Mouse (Mus musculus) c-Kit-negative CD71-positive TER-119-positive erythroid progenitor cells, embryonic 14.5 days (primary cell): ENCODE results near the gene Pde4d.

ENCODE experiments used
- DNase-seq: peaks from one replicate; pipeline ENCODE4 v3.0.0-alpha.2; 2013; ENCODE audit warnings: low read depth, low spot score

Gene Pde4d

DNA sequence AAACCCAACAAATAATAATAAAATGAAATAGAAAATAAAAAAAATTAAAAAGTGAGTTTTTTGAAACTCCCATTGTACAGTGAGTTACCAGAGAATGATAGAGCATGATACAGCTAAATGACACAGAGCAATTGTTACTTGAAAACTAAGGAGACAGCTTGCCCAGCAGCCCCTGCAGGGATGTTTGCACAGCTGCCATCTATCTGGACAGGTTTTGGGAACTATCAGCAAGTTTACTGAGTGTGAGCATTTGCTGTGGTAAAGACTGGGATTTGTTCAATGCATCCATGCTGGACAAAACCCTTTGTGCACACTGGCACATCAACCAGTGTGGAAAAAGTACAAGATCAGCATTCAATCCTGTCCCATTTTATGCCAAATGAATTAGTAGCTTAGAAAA is 843.3 kb downstream of the Pde4d start:
- DNase-seq, result no peak

DNA sequence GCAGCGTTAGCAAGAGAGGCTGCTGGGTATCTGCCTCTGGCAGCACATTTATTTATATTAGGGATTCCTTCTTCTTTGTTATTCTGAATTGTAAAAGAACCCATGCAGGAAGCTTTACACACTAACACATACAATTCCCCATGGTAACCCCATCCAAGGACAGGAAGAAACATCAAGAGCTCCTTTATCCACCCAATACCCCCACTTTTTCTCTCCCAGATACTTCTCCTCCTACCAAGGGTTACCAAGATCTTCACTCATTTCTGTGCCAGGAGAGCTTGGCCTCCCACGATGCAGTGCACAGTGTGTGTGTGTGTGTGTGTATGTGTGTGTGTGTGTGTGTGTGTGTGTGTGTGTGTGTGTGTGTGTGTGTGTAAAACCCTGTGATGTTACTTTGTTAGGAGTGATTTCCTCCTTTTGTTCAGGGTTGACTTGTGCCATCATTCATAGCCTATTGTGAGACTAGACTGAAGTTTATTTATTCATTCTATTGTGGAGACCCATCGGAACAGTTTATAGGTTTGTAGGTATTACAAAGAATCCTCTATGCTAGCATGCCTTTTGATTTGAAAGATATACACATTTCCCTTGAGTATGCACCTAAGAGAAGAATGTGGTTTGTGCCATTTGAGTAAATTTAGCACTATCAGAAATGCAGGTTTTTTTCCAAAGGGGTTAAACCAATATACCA is 846.7 kb downstream of the Pde4d start:
- no peak for DNase-seq

DNA sequence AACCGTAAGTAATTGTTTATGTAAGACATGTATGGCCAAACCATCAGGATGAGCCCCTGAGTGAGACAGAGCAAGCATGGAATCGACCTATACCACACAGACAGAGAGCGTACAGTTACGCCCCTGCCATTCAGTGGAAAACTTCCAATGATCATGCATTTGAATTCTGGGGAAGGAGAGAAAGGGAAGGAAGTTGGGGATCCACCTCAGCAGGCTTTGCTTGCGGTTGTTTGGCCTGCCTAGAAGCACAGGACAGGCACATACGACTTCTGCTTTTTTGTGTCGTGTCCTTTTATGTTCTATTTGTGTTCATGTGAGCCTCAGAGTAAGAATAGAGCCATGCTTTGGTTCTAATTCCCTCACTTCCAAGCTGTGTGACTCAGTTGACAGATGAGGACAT is 849.1 kb downstream of the Pde4d start:
- DNase-seq, result no peak

DNA sequence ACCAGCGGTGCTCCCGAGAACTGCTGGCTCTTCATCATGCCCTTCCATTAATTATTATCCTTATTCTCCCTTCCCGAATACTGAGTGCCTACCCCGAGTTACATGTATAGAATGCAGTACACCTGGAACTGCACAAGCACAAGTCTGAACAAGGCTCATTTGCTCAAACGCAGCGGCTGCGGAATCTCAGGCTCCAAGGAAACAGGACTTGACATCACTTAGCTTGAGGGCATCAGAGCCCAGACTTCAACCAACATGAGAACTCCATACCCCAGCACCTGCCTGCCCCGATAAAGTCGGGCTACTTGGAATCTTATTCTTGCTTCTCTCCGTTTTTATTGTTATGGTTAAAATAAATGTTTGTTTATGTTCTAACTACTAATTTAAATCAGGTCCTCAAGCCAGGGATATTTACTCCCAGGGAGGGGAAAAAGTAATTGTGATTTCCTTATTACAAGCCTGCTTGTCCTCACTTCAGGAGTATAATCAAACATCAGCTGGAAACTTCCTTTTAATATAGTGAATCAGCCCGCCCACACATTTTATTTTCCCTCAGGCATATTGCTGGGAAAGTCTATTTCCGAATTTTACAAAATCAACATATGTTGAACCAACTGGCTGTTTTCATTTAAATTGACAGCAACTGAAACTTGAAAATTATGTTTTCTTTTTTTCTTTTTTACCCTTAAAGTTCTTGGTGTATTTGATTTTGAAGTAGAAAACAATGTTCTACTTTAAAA is 849.9 kb downstream of the Pde4d start:
- DNase-seq, result no peak

DNA sequence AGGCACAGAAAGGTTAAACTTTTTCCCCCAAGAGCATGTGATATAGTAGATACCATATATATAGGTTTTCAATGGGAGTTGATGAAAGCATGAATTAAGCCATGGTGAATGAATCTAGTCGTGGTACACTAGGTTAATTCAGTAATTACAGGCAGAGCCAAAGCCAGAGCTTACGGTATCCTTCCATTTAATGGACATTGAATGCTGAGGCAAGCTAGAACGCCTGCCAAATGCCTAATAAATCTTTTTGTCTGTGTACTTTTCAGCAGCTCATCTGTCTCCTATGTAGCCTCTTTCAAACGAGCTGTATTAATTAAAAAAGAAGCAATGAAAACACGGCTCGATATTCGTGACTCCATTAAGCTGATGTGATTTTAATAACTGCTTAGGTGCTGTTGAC is 862.8 kb downstream of the Pde4d start:
- DNase-seq, result no peak

DNA sequence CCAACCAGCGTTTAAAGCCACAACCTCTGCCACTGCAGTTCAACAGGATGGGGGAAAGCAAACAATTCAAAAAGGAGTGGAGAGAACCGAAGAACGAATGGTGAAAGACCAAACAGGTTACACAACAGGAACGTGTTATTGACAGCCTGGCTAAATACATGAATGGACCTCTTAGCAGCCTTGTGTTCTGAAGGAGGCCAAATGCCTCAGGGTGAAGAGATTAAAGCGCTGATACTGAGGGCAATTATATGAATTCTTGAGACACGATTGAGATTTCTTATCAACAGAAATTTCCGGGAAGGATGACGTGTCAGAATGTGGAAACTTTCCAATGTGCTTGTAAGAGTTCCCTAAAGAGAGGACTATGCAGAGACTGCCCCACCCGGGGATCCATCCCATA is 865.9 kb downstream of the Pde4d start:
- no peak for DNase-seq

DNA sequence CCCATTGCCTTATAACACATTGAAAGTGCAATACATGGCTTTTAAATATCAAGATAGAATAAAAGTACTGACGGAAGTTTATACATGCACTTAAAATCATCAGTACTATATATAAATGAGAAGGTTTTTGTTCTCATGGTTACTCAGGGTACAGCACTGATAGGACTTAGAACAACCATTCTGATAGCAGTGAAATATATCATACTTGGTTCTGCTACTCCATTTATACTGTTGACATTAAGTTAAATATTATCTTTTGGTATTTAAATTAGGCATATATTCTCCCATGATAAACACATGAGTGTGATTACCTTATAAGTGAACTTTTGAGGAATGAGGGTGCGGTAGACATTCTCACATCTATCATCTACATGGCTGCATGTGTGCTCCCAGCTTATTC is 867.9 kb downstream of the Pde4d start:
- no peak for DNase-seq

DNA sequence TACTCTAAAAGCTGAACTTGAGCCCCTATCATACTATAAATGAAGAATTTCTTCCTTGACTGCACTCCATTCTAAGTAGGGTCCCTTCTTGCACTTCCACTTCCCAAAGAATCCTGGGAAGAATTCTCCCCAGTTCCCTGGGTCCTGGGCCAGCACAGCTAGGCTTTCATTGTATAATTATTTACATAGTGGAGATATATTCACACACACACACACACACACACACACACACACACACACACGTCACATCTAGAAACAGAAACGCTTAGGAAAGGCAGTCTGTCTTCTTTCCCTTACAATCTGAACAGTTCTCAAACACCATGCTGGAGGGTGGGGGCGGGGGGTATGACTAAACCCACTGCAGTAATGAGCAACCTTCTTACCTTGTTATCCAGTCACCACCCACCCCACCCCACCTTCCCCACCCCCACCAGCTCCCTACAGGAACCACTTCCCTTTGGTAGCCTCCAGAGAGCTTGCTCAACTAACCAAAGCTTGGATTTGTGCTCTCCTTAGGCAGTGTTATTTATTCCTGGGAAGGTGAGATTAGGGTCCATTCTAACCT is 868.8 kb downstream of the Pde4d start:
- no peak for DNase-seq

DNA sequence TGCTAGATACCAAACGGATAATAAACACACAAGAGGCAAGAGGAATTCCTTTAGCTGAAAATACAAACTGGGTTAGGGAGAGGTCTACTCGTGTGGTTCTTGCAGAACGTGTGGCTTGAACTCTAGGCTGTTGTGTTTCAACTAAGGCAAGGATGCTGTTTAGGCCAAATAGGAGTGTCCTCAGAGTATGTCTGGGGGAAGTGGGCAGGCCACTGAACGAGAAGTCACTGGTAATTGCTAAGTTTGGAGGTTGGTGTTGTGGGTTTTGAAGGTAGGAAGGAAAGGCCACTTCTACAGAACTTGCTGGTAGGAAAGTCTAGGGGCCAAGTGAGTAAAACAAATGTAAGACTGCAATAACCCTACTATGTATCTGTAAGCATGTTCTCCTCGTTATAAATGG is 876.3 kb downstream of the Pde4d start:
- DNase-seq, result no peak

DNA sequence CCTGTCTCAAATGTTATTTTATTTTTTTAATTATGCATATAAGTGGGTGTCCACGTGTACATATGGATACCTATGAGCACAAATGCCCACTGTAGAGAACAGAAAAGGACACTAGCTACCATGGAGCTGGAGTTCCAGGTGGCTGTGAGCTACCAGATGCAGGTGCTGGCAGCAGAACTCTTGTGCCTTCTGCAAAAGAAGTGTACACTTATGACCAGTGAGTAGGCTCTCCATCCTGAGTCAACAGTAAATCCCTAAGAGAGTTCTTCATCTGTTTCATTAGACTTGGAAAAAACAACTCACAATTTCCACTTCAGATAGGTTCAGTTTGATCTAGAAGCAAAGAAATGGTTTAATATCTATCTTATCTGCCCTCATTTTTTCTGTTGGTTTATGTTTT is 881.8 kb downstream of the Pde4d start:
- no peak for DNase-seq

DNA sequence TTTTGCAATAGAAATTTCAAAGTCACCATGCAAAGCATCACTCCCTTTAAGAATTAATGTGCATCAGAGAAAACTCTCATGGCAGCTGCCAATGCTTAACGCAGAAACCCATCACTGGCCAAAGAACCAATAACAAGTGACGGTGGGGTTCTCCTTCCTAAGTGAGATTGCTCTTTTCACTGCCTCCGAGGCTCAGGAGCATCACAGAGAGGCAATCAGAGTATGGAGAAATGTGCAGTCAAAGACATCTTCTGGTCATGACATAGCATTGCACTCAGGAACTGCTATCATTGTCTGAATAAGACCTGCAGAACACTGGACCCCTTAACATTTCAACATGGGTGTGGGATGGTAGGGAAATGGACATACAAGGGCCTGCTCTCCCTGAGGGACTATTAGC is 892.2 kb downstream of the Pde4d start:
- DNase-seq, result no peak

DNA sequence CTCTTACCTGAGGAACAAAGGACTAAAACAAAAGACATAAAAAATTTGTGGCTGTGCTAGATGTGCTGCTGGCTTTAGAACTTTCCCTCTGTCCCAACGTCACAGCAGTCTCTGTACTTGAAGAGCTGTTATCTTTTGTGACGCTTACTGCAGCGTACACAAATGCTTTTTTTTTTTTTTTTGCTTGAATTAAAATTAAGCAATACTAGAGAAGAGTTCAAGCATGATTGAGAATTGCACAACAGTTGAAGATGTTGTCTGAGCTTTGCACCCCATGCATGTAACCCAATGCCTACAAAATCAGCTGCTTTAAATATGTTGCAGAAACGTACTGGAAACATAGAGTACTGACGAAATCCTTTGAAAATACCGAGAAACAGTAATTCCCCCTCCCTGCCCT is 892.7 kb downstream of the Pde4d start:
- no peak for DNase-seq

DNA sequence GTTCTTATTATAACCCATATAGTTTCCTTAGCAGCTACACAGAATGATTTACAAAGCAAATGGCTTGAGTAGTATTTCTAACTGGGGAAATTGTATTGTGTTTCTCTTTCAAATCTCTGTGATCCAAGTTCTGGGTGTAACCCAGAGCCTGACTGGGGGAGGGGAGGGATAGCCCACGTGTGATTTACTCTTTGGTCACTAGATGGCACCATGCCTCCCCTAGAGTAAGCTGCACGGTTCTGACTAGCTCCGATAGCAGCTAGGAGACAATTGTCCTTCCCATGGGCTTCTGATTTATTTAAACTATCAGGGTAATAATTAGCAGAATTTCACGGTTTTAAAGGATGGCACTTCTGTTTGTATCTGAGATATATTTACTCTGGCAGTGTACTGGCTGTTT is 893.8 kb downstream of the Pde4d start:
- no peak for DNase-seq

DNA sequence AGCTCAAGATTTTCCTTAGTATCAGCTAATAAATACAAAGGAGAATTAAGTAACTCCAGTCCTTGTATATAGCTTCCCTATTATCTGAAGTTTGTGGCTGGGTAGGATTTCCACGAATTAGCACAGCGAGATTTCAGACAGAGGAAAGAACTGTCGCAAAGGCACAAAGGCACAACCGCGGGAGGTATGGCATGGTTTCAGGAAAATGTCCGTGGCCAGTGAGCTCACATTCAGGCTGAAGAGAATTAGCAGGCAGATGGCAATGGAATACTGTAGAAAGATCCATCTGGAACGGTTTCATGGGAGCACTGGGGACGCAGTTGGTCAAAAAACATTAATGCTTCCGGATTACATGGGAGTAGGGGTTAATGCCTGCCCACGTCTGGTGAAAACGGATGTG is 898.0 kb downstream of the Pde4d start:
- no peak for DNase-seq

DNA sequence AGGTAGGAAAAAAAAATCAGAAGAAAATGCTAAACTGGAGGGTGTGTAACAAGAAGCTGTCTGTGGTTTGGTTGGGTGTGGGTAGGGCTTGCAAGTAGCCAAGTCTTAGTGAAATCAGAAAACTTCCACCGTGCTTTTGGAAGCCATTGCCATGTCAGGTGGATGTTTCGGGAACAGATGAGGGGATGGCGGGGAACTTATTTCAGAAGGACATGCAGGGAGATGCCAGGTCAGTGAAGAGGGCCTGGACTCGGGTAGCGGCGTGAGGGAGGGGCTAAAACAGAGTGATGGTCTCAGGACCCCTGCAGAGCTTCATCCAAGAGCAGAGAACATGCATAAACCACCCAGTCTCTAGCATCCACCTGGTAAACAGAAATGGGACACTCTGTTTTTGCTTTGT is 898.6 kb downstream of the Pde4d start:
- no peak for DNase-seq

DNA sequence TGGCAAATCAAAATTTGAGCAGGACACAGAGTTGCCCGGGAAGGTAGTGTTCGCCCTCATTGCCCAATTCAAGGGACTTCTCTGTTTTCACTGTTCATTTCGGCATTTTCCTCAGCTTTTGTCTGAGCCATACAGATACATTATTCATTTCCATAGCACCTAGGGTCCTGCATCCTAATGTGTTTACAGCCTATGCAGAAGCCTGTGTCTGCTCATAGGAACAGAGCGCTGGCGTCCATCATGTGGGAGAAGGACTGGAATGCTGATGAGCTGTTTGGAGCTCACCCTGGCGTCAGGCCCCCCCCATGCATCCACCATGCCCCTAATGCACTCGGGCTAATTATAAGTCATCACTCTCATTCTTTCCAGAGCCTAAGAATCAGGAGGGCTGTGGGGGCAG is 900.4 kb downstream of the Pde4d start:
- no peak for DNase-seq

DNA sequence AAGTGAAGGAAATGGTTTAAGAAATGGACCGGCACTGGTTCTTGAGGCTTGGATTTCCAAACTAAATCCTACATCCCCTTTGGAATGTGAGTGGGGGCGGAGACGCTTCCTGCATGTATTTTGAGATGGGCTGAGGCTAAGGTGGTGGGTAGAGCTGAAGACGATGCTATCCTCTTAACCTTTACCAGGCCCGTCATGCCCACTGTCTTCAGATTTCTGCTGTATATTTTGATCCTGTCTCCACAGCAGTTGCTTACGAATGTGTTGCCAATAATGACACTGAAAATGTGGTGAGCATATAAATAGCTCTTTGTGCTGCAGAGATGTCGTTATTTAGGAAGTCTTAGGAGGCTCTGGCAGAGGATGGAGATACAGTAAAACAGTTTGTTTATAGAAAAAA is 904.3 kb downstream of the Pde4d start:
- DNase-seq, result no peak

DNA sequence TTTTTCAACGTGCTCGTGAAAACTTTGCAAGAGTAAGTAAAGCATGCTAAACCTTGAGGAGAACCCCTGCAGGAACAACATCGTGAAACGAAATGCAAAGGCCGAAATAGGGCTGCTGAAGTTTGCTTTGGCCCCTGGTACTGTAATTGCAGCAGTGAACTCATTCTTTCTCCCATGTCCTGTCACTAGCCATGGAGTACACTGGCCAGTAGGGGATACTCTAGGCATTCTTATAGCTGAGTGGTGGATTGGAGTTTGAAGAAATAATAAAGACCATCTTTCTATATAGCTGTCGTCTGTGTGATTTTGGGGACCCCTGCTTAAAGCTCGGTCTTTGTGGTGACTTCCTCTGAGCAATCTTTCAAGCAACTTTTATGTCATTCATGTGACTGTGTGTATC is 906.5 kb downstream of the Pde4d start:
- no peak for DNase-seq

DNA sequence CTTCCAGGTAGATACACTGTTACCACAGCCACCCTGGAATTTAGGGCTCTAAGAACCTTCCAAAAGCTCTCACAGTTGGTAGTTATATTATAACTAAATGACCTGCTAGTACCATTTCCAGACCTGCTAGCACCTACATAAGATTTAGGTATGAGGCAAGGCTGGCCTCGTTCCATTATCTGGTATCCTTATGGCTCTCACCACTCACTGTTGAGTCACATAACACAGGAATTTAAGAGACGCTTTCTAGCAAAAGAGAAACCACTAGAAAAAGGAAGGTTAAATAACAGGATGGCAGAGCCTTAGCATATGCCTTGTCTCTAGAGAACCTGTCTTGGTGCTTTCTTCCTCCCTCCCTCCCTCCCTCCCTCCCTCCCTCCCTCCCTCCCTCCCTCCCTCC is 910.2 kb downstream of the Pde4d start:
- DNase-seq, result no peak

DNA sequence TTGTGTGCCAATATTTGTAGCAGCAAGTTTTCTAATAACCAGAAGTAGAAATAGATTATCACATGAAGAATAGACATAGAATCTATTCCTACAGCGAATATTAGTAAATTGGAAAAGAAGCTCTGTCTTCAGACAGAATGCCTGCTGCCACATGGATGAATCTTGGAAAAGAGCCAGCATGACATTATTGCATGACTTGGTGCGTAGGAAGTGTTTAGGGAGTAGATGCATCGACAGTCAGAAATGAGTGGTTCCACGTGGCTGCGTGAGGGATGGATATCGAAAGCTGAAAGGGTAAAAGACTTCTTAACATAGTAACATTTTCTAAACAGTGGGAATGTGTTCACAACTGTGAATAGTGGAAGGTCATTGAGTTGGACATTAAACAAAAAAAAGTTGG is 912.6 kb downstream of the Pde4d start:
- DNase-seq, result no peak

DNA sequence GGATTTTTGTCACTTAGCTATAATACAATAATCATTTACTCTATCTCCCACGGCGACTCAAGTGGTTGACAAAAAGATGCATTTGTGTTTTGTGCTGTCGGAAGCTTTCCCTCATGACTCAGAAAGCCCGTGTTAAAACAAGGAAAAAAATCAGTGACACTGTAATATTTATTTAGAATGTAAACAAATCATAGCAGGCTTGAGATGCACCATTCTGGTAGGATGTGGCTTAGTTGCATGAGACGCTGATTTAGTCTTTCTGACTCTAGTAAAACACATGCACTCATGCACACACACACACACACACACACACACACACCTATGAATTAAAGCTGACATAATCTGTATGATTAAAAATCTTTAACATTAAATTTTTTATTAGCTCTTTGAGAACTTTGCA is 924.7 kb downstream of the Pde4d start:
- no peak for DNase-seq

DNA sequence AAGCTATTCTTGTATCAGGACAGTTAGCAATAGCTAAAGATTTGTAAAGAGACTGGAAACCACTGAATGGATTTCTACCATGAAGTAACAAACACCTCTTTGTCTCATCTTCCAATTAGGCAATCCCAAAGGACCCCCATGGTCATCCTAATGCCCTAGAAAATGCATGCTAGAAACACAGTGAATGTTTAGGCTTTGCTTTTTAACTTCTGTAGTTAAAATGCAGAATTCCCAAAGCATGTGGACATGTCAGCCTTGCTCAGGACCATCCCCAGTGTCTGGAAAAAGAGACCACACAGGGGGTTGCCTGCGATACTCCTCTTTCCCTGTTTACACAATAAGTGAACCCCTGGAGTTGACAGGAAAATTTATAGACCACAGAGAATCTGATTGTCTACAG is 926.9 kb downstream of the Pde4d start:
- no peak for DNase-seq

DNA sequence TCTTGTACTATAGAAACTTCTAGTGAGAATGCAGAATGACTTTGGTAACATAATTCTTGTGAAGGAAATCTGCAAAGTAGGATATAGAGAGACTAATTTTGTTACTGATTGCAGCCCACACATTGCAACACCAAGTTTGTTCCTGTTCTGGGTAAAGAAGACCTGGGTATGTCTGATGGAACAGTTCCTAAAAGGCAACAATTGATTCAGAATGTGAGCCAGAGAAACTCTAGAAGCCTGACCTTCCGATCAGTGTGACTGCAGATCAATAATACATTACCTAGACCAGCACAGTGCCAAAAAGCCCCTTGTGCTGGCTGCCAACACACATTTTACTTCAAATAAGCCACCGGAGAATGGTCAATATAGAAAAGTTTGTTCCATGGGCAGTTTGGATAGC is 930.4 kb downstream of the Pde4d start:
- no peak for DNase-seq
